Mouse (Mus musculus) heart, embryonic 16.5 days (tissue): Measurements from ENCODE around the gene Fam92b. TPM values are rescaled to one million over a fixed set of nuclear protein-coding genes. Genes with fewer than 3 reads are reported as not detected.

Experiments
- ATAC-seq: fragments of 200-750 bp; cut with Nextera tagmentation; replicated peaks from 2 replicates; pipeline ENCODE4 v1.8.0; 2017; ENCODE audit warnings: moderate number of reproducible peaks; ENCODE audit not compliant: insufficient read depth, low FRiP score; ENCODE audit errors: extremely low read depth
- H3K27ac ChIP-seq: fragments of 300-500 bp; sonication (generic); 2 replicates; pipeline ENCODE4 v1.5.1; 2014; ENCODE audit warnings: mild to moderate bottlenecking, low read length, control low read depth, moderate library complexity
- H3K27me3 ChIP-seq: fragments of 300-500 bp; sonication (generic); 2 replicates; pipeline ENCODE4 v1.6.1; 2014; ENCODE audit warnings: low read length, mixed read lengths; ENCODE audit not compliant: control insufficient read depth, insufficient read depth
- H3K36me3 ChIP-seq: fragments of 300-500 bp; sonication (generic); 2 replicates; pipeline ENCODE4 v1.6.1; 2014; ENCODE audit not compliant: control insufficient read depth, insufficient read depth
- H3K4me1 ChIP-seq: fragments of 300-500 bp; sonication (generic); 2 replicates; pipeline ENCODE4 v1.6.1; 2014; ENCODE audit warnings: low read length, mixed read lengths; ENCODE audit not compliant: control insufficient read depth, insufficient read depth
- H3K4me2 ChIP-seq: fragments of 300-500 bp; sonication (generic); 2 replicates; pipeline ENCODE4 v1.6.1; 2014; ENCODE audit warnings: low read depth, mild to moderate bottlenecking, control low read depth, low read length
- H3K4me3 ChIP-seq: fragments of 300-500 bp; sonication (generic); 2 replicates; pipeline ENCODE4 v1.5.1; 2014; ENCODE audit warnings: mild to moderate bottlenecking, control low read depth, low read length
- H3K9ac ChIP-seq: fragments of 300-500 bp; sonication (generic); 2 replicates; pipeline ENCODE4 v1.6.1; 2014; ENCODE audit warnings: low read length, control low read depth
- H3K9me3 ChIP-seq: fragments of 300-500 bp; sonication (generic); replicated peaks from 2 replicates; pipeline ENCODE4 v1.6.1; 2016; ENCODE audit warnings: low read length; ENCODE audit not compliant: control insufficient read depth
- WGBS: fragments of 180-500 bp; shearing (Covaris S2); extraction: QIAGEN DNeasy Blood & Tissue Kit; methylation state at CpG from one replicate; pipeline ENCODE4 v1.1.7; 2014; 5-methylcytosine and 5-hydroxymethylcytosine counted together
- polyA plus RNA-seq: library from polyadenylated mRNA; unstranded; fragments of >200 nt; fragmentation: Nextera tagmentation; extraction: Ambion mirVana; gene quantifications from 2 replicates; pipeline ENCODE4 v1.2.1, GENCODE M21; 2015

The Fam92b gene
- polyA plus RNA-seq, 1 experiment from 2014 or later = 0.66 TPM

- Histone ChIP-seq H3K9me3 (no peaks in the 10 kb centered on the region), H3K9ac (no peak overlapping the region), H3K4me1 (peaks cover 36% of the 10 kb centered on the region), H3K36me3 (no peaks in the 10 kb centered on the region), H3K4me3 (no peak overlapping the region), H3K27ac (no peak overlapping the region), H3K4me2 (no peak overlapping the region), H3K27me3 (no peaks in the 10 kb centered on the region)
- 94% methylated on average over 3 of the region's 3 CpGs for WGBS
- no peak for ATAC-seq
These were observed 36.0 kb upstream of the Fam92b start for GRCm38 (mm10) chr8:120213229-120213628.

GRCm38 (mm10) chr8:120212596-120212995, 35.3 kb upstream of the Fam92b start:
- no peak for ATAC-seq
- 94% methylated on average over 7 of the region's 7 CpGs for WGBS
- no peak overlapping the region for H3K4me3 ChIP-seq
- H3K9ac ChIP-seq = no peak overlapping the region
- no peak overlapping the region for H3K4me2 ChIP-seq
- H3K27me3 ChIP-seq = no peaks in the 10 kb centered on the region
- no peaks in the 10 kb centered on the region for H3K9me3 ChIP-seq
- peaks cover 33% of the 10 kb centered on the region for H3K4me1 ChIP-seq
- H3K36me3 ChIP-seq = no peaks in the 10 kb centered on the region
- no peak overlapping the region for H3K27ac ChIP-seq

GRCm38 (mm10) chr8:120211345-120211744, 34.1 kb upstream of the Fam92b start:
- H3K4me1 ChIP-seq = peaks cover 23% of the 10 kb centered on the region
- 0 out of 2 replicates have a peak, but pooled peaks have one; percentile 26 for ATAC-seq
- H3K27ac ChIP-seq = no peak overlapping the region
- H3K36me3 ChIP-seq = no peaks in the 10 kb centered on the region
- no peaks in the 10 kb centered on the region for H3K27me3 ChIP-seq
- H3K4me2 ChIP-seq = no peak overlapping the region
- WGBS = 12% methylated on average over 4 of the region's 4 CpGs
- H3K4me3 ChIP-seq = no peak overlapping the region
- no peak overlapping the region for H3K9ac ChIP-seq
- H3K9me3 ChIP-seq = no peaks in the 10 kb centered on the region

GRCm38 (mm10) chr8:120208113-120208512, 30.8 kb upstream of the Fam92b start:
- Histone ChIP-seq H3K27ac (no peak overlapping the region), H3K9ac (no peak overlapping the region), H3K27me3 (no peaks in the 10 kb centered on the region), H3K4me2 (no peak overlapping the region), H3K4me1 (peaks cover 18% of the 10 kb centered on the region), H3K36me3 (no peaks in the 10 kb centered on the region), H3K4me3 (no peak overlapping the region), H3K9me3 (no peaks in the 10 kb centered on the region)
- 68% methylated on average over 11 of the region's 11 CpGs for WGBS
- ATAC-seq = no peak

GRCm38 (mm10) chr8:120207364-120207763, 30.1 kb upstream of the Fam92b start:
- peaks cover 18% of the 10 kb centered on the region for H3K4me1 ChIP-seq
- 86% methylated on average over 8 of the region's 8 CpGs for WGBS
- no peak overlapping the region for H3K4me2 ChIP-seq
- ATAC-seq = no peak
- no peaks in the 10 kb centered on the region for H3K27me3 ChIP-seq
- no peaks in the 10 kb centered on the region for H3K36me3 ChIP-seq
- H3K4me3 ChIP-seq = no peak overlapping the region
- no peak overlapping the region for H3K9ac ChIP-seq
- H3K27ac ChIP-seq = no peak overlapping the region
- no peaks in the 10 kb centered on the region for H3K9me3 ChIP-seq

GRCm38 (mm10) chr8:120205916-120206315, 28.6 kb upstream of the Fam92b start:
- H3K4me1 ChIP-seq = peaks cover 8% of the 10 kb centered on the region
- no peaks in the 10 kb centered on the region for H3K36me3 ChIP-seq
- H3K9me3 ChIP-seq = no peaks in the 10 kb centered on the region
- H3K27me3 ChIP-seq = no peaks in the 10 kb centered on the region
- no peak overlapping the region for H3K27ac ChIP-seq
- H3K9ac ChIP-seq = no peak overlapping the region
- ATAC-seq = no peak
- 81% methylated on average over 9 of the region's 9 CpGs for WGBS
- H3K4me3 ChIP-seq = no peak overlapping the region
- no peak overlapping the region for H3K4me2 ChIP-seq

GRCm38 (mm10) chr8:120204736-120205360, 27.6 kb upstream of the Fam92b start:
- H3K36me3 ChIP-seq = no peaks in the 10 kb centered on the region
- H3K27ac ChIP-seq = no peak overlapping the region
- H3K4me2 ChIP-seq = no peak overlapping the region
- WGBS = 68% methylated on average over 7 of the region's 7 CpGs
- no peak overlapping the region for H3K4me3 ChIP-seq
- no peaks in the 10 kb centered on the region for H3K27me3 ChIP-seq
- H3K9me3 ChIP-seq = peaks cover 4% of the 10 kb centered on the region; the same call in 1 of the 2 replicates
- H3K4me1 ChIP-seq = peaks cover 4% of the 10 kb centered on the region; the same call in 1 of the 2 replicates
- no peak overlapping the region for H3K9ac ChIP-seq
- ATAC-seq = 0 out of 2 replicates have a peak, but pooled peaks have one; percentile 53

GRCm38 (mm10) chr8:120202546-120202945, 25.3 kb upstream of the Fam92b start:
- H3K36me3 ChIP-seq = no peaks in the 10 kb centered on the region
- no peak overlapping the region for H3K9ac ChIP-seq
- WGBS = 19% methylated on average over 3 of the region's 3 CpGs
- no peak; the same call in 1 of the 2 replicates for ATAC-seq
- peaks cover 4% of the 10 kb centered on the region; the same call in 1 of the 2 replicates for H3K4me1 ChIP-seq
- no peak overlapping the region for H3K4me3 ChIP-seq
- H3K27me3 ChIP-seq = no peaks in the 10 kb centered on the region
- H3K9me3 ChIP-seq = peaks cover 7% of the 10 kb centered on the region; the same call in 1 of the 2 replicates
- no peak overlapping the region for H3K4me2 ChIP-seq
- H3K27ac ChIP-seq = no peak overlapping the region

- H3K4me3 ChIP-seq = no peak overlapping the region
- H3K27ac ChIP-seq = no peak overlapping the region
- ATAC-seq = no peak
- H3K36me3 ChIP-seq = no peaks in the 10 kb centered on the region
- H3K4me2 ChIP-seq = no peak overlapping the region
- H3K27me3 ChIP-seq = no peaks in the 10 kb centered on the region
- H3K9me3 ChIP-seq = peaks cover 7% of the 10 kb centered on the region; the same call in 1 of the 2 replicates
- WGBS = 91% methylated on average over 6 of the region's 6 CpGs
- H3K4me1 ChIP-seq = peaks cover 4% of the 10 kb centered on the region; the same call in 1 of the 2 replicates
- no peak overlapping the region for H3K9ac ChIP-seq
These were observed 24.1 kb upstream of the Fam92b start for GRCm38 (mm10) chr8:120201351-120201750.
